Mouse (Mus musculus) forelimb bud, embryonic 11.5 days (tissue): ENCODE measurements around the gene Clcn7.

Experiments used
- DNase-seq: peaks from one replicate; pipeline ENCODE4 v3.0.0-alpha.2; 2012; ENCODE audit warnings: low read depth, low spot score

Gene Clcn7

DNA sequence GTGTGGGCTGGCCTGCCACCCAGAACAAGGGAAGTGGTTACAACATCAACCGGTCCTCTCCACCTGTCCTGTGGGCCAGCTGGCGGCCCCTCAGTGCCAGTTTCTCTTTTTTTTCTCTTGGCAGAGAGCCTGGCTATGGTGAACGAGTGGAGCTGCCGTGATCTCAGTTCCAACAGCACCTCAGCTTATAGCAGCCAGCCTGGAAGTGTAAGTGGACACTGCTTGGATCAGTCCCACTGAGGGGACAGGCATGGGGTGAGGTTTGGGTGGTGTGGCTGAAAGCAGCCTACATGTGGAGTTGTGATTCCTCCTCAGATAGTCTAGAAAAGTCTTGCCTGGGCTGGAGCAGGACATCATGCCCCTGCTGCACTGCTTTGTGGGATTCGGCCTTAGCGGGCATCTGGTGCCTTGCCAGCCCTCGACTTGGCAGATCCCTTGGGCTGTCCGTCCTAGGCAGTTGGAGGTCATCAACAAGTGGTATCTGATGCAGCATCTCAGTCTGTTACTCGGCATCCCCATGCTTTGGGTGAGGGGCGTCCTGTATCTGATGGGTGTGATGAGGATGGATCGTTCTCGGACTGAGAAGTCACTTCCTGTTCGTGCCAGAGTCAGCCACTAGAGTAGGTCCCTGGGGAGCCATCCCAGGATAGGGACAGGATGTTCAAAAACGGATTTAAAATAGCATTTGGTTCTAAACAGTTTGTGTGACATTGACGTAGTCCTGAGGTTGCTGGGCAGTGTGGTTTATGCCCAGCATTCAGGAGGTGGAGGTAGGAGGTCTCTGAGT lies 77.7 kb downstream of the Clcn7 start:
- DNase-seq: no peak

DNA sequence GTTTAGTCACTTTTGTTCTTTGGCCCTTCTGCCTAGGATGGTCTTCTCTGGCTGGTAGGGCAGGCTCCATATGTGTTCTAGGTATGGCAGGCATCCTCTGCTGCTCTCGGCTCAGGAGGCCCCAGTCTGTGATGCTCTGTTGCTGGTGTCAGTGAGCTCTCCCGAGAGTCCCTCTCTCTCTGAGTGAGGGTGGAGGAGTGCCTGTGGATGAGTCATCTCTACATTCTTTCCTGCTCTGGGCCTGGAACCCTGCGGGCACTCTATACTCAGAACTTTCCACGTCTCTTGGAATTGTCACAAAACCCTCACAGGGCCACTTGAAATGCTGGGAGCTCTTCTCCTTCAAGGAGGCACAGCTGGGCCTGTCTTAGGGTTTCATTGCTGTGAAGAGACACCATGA lies 78.5 kb downstream of the Clcn7 start:
- DNase-seq: no peak
